Mouse (Mus musculus) olfactory bulb, adult 2 months (tissue): Measurements from ENCODE around the gene Ahsa1.

Source experiments
- CTCF ChIP-seq: fragments of 200-500 bp; IDR thresholded peaks from 2 replicates; pipeline ENCODE4 v1.5.1; 2012; ENCODE audit warnings: low read depth, mild to moderate bottlenecking, low read length, moderate library complexity; ENCODE audit not compliant: insufficient read depth
- POLR2A ChIP-seq: fragments of 200-500 bp; IDR thresholded peaks from 2 replicates; pipeline ENCODE4 v1.6.1; 2012; ENCODE audit warnings: mild to moderate bottlenecking, low read depth, low read length, moderate library complexity; ENCODE audit not compliant: insufficient read depth

GRCm38 (mm10) chr12:87267682-87268081, 1.4 kb downstream of the Ahsa1 start:
- TF ChIP-seq CTCF (no peak), POLR2A (no peak)
